Mouse (Mus musculus): Measurements from ENCODE around the gene Ppy.

- TF ChIP-seq CTCF (IDR thresholded peaks at IDR 0.05 in 2 of 3, conservative IDR thresholded peaks at IDR 0.05 in 1 of 3; ENCODE audit: control insufficient read depth in 1 of 3, insufficient read depth in 1 of 3, low read depth in 2 of 3, low read length in 3 of 3, poor library complexity in 1 of 3, severe bottlenecking in 1 of 3) (no peak), GATA1 (IDR thresholded peaks at IDR 0.05; ENCODE audit: low read depth, low read length) (no peak), USF2 (IDR thresholded peaks at IDR 0.05; ENCODE audit: borderline replicate concordance in 1 of 2, insufficient read depth in 1 of 2, low read depth in 1 of 2, low read length in 2 of 2) (no peak), USF1 (IDR thresholded peaks at IDR 0.05; ENCODE audit: low read depth, low read length) (no peak)
Observed at GRCm38 (mm10) chr11:102053183-102053582, 47.9 kb downstream of the Ppy start.

Measured in MEL (cell line).